Mouse (Mus musculus) C2C12 (cell line): ENCODE data around the gene AC124502.3.

ENCODE experiments used
- CEBPB ChIP-seq: IDR thresholded peaks from one replicate; pipeline ENCODE4 v1.6.1; 2011; ENCODE audit warnings: low read depth, mild to moderate bottlenecking, control low read depth, moderate library complexity
- CTCF ChIP-seq: IDR thresholded peaks from one replicate; pipeline ENCODE4 v1.5.1; 2011; ENCODE audit not compliant: control insufficient read depth, insufficient read depth, insufficient read length
- MAX ChIP-seq: IDR thresholded peaks from one replicate; pipeline ENCODE4 v1.6.1; 2011; ENCODE audit warnings: mild to moderate bottlenecking, control low read depth
- MYOD1 ChIP-seq: IDR thresholded peaks from one replicate; pipeline ENCODE4 v1.6.1; 2011; ENCODE audit warnings: low read depth; ENCODE audit not compliant: control insufficient read depth, insufficient read length
- USF1 ChIP-seq: IDR thresholded peaks from one replicate; pipeline ENCODE4 v1.6.1; 2011; ENCODE audit warnings: low read depth, mild to moderate bottlenecking, control low read depth, moderate library complexity

GRCm38 (mm10) chr19:4990716-4991115 is 48.0 kb upstream of the AC124502.3 start:
- TF ChIP-seq CTCF, result no peak
- no peak for TF ChIP-seq USF1
- no peak for TF ChIP-seq MYOD1
- TF ChIP-seq CEBPB, result no peak
- no peak for TF ChIP-seq MAX
